Mouse (Mus musculus) lung, postnatal 0 days (tissue): ENCODE measurements at regions not wholly inside any gene's neighbourhood (a gene's known extent, or its start where the extent isn't known, plus 50 kb on each side); places are given as distances from the start of the nearest gene placed in this dataset.

Experiments
- CTCF ChIP-seq: IDR thresholded peaks from 2 replicates; pipeline ENCODE4 v1.5.1; 2016; ENCODE audit warnings: antibody characterized with exemption, mild to moderate bottlenecking
- EP300 ChIP-seq: IDR thresholded peaks from 2 replicates; pipeline ENCODE4 v1.6.1; 2016; ENCODE audit warnings: antibody characterized with exemption, mild to moderate bottlenecking, control low read depth

GRCm38 (mm10) chr3:9357639-9358038, 252.2 kb downstream of the Zfp704 start:
- TF ChIP-seq CTCF (no peak), EP300 (no peak)
